Mouse (Mus musculus): ENCODE data around the gene Txnrd1.

DNA sequence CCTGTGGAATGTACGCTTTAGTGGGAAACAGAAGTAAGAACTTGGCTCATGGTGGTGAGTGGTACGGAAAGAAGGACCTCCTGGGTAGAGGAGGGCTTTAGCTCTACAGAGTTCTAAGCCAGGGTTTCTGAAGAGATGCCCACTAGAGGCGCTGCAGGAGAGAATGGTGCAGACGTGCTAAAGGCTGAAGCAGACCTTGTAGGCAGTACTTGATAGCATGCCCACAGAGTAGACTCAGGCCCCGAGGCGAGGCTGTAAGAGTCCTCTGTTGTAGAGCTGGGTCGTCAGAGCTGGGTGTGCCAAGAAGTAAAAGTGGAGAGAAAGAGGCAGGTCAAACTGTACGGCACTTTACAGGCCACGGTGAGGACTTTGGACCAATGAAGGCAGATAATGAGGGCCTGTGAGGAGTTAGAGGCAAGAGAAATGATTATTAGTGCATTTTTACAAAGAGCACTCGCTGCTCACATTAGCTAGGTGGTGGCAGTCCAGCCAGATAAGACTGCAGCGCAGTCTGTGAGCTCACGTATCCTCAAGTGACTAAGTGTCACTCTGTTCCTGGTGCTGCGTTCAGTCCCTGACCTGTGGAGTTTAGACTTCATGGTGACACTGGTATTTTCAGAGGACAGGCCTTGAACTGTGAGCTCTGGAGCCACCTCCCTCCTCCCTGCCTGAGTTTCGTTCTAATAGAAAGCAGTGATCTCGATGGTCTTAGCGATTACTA lies 42.5 kb downstream of the Txnrd1 start:
- TF ChIP-seq CTCF (IDR thresholded peaks at IDR 0.05; ENCODE audit: borderline replicate concordance, insufficient read depth, low read depth, low read length) (peak; percentile 30; the same call in 1 of the 2 replicates), POLR2A (IDR thresholded peaks at IDR 0.05; ENCODE audit: borderline replicate concordance, insufficient read depth, low read length) (no peak)

Measured in cerebellum, adult 2 months (tissue).